Mouse (Mus musculus): ENCODE measurements around the gene Rbm47. TPM values are rescaled to one million over a fixed set of nuclear protein-coding genes. Genes with fewer than 3 reads are reported as not detected.

The Rbm47 gene
- polyA plus RNA-seq, 1 experiment from 2014 or later: 5.1 TPM

DNA sequence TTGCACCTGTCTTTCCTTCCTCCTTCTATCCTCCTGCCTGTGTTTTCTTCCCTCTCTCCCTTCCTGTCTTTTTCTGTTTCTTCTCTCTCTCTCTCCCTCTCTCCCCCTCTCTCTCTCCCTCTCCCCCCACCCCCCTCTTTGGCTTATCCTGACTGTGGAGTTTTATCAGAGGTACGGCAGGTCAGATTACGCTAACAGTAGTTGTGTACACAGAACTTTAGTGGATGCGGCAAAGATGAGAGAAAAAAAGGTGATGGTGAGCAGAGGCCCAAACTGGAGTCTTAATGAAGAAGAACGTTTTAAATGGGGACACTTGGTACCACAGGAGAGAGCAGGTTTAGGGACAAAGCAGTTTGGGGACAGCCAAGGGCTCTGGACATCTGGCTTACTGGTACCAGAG is 83.3 kb downstream of the Rbm47 start:
- H3K27me3 ChIP-seq: no peaks in the 10 kb centered on the region
- H3K9ac ChIP-seq (replicated peaks): no peak overlapping the region
- no peaks in the 10 kb centered on the region for H3K4me1 ChIP-seq
- no peak overlapping the region for H3K4me3 ChIP-seq
- H3K4me2 ChIP-seq (replicated peaks): no peak overlapping the region
- WGBS: 82% methylated on average over 4 of the region's 4 CpGs
- H3K36me3 ChIP-seq: no peaks in the 10 kb centered on the region
- no peak overlapping the region for H3K27ac ChIP-seq (replicated peaks)
- no peak for ATAC-seq (replicated peaks)
- no peaks in the 10 kb centered on the region for H3K9me3 ChIP-seq

DNA sequence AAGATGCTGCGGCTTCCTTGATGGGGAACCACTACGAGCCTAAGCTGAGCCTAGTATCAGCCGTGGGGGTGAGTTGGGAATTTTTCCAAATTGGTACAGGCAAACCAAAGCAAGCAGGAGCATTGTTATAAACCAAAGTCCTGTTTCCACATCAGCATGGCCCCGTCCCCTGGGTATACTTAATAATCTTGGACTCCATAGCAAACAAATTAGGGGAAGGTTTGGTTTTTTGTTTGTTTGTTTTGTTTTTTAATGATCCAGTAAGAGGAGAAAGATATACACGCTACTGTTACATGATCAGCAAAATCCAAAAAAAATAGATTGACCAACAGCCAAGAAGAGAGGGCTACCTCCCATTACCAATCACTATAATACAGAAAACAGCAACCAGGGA is 84.0 kb downstream of the Rbm47 start:
- Histone ChIP-seq H3K9me3 (no peaks in the 10 kb centered on the region), H3K4me3 (no peak overlapping the region), H3K27ac (replicated peaks) (no peak overlapping the region), H3K36me3 (no peaks in the 10 kb centered on the region), H3K4me1 (no peaks in the 10 kb centered on the region), H3K4me2 (replicated peaks) (no peak overlapping the region), H3K9ac (replicated peaks) (no peak overlapping the region), H3K27me3 (no peaks in the 10 kb centered on the region)
- ATAC-seq (replicated peaks): no peak
- 79% methylated on average over 5 of the region's 5 CpGs for WGBS

DNA sequence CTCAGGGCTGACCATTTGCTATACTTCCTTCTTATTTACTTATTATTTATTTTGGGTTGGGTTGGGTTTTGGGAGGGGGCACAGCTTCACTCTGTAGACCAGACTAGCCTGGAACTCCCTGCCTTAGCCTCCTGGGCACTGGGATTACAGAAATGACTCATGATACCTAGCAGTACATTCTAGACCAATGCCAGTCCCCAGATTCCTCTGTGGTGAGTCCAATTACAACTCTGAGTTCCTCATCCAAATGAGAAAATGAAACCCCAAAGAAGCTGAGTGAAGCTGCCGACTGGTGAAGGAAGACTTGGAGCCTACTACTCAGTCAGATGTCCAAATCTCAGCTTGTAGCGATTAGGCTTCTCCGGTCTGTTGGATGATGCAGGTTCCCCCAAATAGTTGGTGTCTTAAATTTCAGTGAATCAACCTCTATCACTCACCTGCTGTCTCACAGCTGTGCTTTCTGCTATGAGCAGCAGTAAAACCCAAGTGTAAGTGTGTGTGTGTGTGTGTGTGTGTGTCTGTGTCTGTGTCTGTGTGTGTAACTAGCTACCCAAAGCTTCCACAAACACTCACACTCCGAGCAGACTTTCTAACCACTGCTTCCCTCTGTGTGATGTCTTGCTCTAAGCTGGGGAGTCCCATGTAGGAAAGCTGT is 84.5 kb downstream of the Rbm47 start:
- Histone ChIP-seq H3K4me1 (no peaks in the 10 kb centered on the region), H3K4me2 (replicated peaks) (no peak overlapping the region), H3K36me3 (no peaks in the 10 kb centered on the region), H3K27ac (replicated peaks) (no peak overlapping the region), H3K27me3 (no peaks in the 10 kb centered on the region), H3K9ac (replicated peaks) (no peak overlapping the region), H3K4me3 (no peak overlapping the region), H3K9me3 (no peaks in the 10 kb centered on the region)
- no peak for ATAC-seq (replicated peaks)
- 92% methylated on average over 4 of the region's 4 CpGs for WGBS

DNA sequence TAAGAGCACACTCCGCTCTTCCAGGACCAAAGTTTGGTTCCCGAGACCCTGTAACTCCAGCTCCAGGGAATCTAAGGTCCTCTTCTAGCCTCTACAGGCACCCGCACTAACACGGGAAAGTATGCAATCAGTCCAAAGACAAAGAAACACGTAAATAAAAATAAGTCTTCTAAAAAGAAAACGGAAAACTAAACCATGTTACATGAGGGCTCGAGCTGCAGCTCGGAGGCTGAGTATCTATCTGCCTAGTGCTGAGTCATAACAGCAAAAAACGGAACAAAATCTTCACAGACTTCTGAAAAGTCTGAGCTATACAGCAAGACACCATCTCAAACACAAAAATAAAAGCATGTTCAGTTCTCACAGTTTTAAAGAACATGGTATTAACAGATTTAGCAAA is 86.0 kb downstream of the Rbm47 start:
- Histone ChIP-seq H3K9ac (replicated peaks) (no peak overlapping the region), H3K27me3 (no peaks in the 10 kb centered on the region), H3K4me1 (no peaks in the 10 kb centered on the region), H3K27ac (replicated peaks) (no peak overlapping the region), H3K4me3 (no peak overlapping the region), H3K4me2 (replicated peaks) (no peak overlapping the region), H3K9me3 (no peaks in the 10 kb centered on the region), H3K36me3 (no peaks in the 10 kb centered on the region)
- no peak for ATAC-seq (replicated peaks)
- 90% methylated on average over 9 of the region's 9 CpGs for WGBS

DNA sequence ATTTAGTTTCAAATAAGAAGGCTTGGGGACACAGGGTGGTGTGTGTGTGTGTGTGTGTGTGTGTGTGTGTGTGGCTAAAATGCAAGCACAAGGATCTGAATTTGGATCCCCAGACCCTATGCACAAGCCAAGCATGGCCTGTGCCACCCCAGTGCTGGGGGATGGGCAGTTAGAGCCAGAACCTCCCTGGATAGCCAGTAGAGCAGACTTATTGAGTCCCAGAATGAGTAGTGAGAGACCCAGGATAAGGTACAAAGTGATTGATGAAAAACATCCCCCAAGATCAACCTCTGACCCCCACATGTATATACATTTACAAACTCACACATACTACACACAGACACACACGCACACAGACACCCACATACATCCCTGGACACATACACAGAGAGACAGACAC is 86.6 kb downstream of the Rbm47 start:
- no peak overlapping the region for H3K4me2 ChIP-seq (replicated peaks)
- WGBS: 100% methylated on average over 1 of the region's 1 CpGs
- H3K27ac ChIP-seq (replicated peaks): no peak overlapping the region
- H3K4me1 ChIP-seq: no peaks in the 10 kb centered on the region
- no peaks in the 10 kb centered on the region for H3K27me3 ChIP-seq
- H3K9me3 ChIP-seq: no peaks in the 10 kb centered on the region
- no peaks in the 10 kb centered on the region for H3K36me3 ChIP-seq
- no peak overlapping the region for H3K9ac ChIP-seq (replicated peaks)
- no peak overlapping the region for H3K4me3 ChIP-seq
- ATAC-seq (replicated peaks): no peak

DNA sequence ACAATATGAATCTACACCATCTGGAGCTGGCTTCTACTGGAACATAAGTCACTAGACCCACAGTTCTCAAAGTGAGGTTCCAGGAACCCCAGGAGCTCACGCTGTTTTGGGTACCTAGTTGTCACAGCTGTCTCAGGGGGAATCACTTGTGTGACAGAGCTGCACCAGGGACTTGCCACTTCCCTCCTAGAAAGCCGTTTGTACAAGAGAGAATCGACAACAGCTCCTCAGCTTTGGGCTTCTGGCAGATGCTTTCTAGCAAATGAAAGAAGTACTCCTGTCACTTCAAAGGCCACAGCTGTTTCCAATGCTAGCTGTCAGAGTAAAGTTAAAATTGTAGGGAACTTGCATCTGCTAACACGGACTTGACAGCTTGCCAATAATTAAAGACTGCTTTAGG is 87.4 kb downstream of the Rbm47 start:
- 57% methylated on average over 4 of the region's 4 CpGs for WGBS
- no peaks in the 10 kb centered on the region for H3K4me1 ChIP-seq
- no peak for ATAC-seq (replicated peaks)
- H3K27me3 ChIP-seq: no peaks in the 10 kb centered on the region
- H3K27ac ChIP-seq (replicated peaks): no peak overlapping the region
- H3K4me3 ChIP-seq: no peak overlapping the region
- H3K9me3 ChIP-seq: no peaks in the 10 kb centered on the region
- H3K36me3 ChIP-seq: no peaks in the 10 kb centered on the region
- no peak overlapping the region for H3K9ac ChIP-seq (replicated peaks)
- no peak overlapping the region for H3K4me2 ChIP-seq (replicated peaks)

DNA sequence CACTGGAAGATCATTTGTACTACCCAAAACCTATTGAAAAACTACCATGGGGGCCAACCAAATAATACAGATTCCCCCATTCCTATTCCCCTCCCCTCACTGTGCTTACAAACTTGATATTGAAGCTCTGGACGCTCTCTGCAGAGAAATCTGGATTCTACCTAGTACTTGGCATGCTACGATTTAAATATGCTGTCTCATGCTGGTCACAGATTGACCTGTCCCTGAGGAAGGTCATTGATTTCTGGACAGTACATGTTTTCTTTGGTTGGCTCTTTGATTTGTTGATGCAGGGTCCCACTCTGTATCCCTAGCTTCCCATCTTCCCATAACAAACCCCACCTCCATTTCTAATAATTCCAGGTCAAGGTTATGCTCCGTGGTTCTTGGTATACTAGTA is 88.4 kb downstream of the Rbm47 start:
- H3K4me1 ChIP-seq: no peaks in the 10 kb centered on the region
- WGBS: 93% methylated on average over 3 of the region's 3 CpGs
- H3K9me3 ChIP-seq: no peaks in the 10 kb centered on the region
- no peak overlapping the region for H3K4me3 ChIP-seq
- no peak for ATAC-seq (replicated peaks)
- no peaks in the 10 kb centered on the region for H3K36me3 ChIP-seq
- no peaks in the 10 kb centered on the region for H3K27me3 ChIP-seq
- no peak overlapping the region for H3K27ac ChIP-seq (replicated peaks)
- H3K9ac ChIP-seq (replicated peaks): no peak overlapping the region
- no peak overlapping the region for H3K4me2 ChIP-seq (replicated peaks)

DNA sequence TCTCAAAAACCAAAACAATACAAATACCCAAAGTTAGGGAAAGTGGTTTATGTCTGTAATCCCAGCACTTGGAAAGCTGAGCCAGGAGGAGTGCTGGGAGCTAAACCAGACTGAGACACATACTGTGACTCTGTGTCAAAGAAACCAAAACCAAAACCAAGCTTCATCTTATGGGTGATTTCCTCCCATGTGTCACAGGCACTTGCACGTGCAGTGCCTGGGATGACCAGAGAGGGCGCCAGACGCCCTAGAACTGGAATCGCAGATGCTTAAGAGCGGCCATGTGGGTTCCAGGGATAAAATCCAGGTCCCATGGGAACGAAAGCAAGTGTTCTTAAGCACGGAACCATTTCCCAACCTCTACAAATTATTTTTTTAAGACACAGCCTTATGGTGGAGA is 89.6 kb downstream of the Rbm47 start:
- 33% methylated on average over 7 of the region's 7 CpGs for WGBS
- no peaks in the 10 kb centered on the region for H3K27me3 ChIP-seq
- no peaks in the 10 kb centered on the region for H3K36me3 ChIP-seq

DNA sequence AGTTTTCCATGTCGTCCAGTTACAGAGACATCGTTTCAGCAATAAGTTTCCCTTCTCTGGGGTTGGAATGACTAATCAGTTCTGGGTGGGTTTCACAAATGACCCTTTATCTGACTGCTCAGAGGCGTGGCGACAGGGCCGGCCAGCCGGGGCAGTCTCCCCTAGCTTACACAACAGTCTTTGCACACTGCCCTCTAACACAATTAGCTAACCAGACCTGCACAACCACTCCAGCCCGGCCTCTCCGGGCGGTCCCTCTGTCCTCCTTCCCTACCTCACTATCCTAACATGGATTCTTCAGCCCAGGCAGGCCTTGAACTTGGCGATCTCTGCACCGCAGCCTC is 90.7 kb downstream of the Rbm47 start:
- no peak overlapping the region for H3K27ac ChIP-seq (replicated peaks)
- no peak overlapping the region for H3K9ac ChIP-seq (replicated peaks)
- no peaks in the 10 kb centered on the region for H3K36me3 ChIP-seq
- H3K4me1 ChIP-seq: no peaks in the 10 kb centered on the region
- no peaks in the 10 kb centered on the region for H3K27me3 ChIP-seq
- H3K9me3 ChIP-seq: no peaks in the 10 kb centered on the region
- no peak overlapping the region for H3K4me3 ChIP-seq
- no peak for ATAC-seq (replicated peaks)
- 72% methylated on average over 11 of the region's 11 CpGs for WGBS
- H3K4me2 ChIP-seq (replicated peaks): no peak overlapping the region

More for the DNA sequence above, 89.6 kb downstream of the Rbm47 start:
- Histone ChIP-seq H3K4me3 (no peak overlapping the region), H3K27ac (replicated peaks) (no peak overlapping the region), H3K9ac (replicated peaks) (no peak overlapping the region), H3K4me1 (no peaks in the 10 kb centered on the region), H3K9me3 (no peaks in the 10 kb centered on the region), H3K4me2 (replicated peaks) (no peak overlapping the region)
- no peak for ATAC-seq (replicated peaks)

DNA sequence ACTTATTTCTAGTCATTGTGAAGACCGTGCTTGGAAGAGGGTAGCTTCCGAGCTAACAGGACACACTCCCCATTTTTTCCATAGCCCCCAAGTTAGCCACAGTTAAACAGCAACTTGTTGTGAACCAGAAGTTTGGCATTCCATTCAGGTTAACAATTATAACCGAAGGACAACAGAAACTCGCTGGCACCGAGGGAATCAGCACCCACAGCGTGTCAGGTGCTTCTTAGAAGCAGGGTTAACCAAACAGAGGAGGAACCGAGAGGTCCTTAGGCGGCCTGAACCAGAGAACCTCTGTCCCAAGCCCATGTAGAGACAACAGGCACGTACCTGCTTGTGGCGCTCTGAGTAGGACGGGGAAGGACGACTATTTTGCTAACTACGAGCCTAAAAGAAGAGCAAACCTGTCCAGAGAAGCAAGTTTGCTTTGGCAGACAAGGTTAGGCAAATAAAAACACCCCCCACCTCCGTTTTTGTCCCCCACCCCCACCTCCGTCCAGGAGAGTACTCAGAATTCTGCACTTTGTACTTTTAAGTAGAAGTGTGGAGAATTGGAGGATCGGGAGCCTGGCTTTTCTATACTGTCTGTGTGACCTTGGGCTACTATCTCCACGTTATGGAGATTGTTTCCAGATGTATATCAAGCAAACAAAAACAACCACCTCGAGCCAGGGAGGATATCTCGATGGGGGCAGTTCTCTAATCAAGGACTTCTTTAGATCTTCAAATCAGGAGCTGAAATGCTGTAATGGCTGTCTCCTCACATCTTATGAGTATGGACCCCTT is 91.3 kb downstream of the Rbm47 start:
- no peaks in the 10 kb centered on the region for H3K27me3 ChIP-seq
- H3K4me2 ChIP-seq (replicated peaks): no peak overlapping the region
- ATAC-seq (replicated peaks): no peak
- no peaks in the 10 kb centered on the region for H3K4me1 ChIP-seq
- no peaks in the 10 kb centered on the region for H3K9me3 ChIP-seq
- 83% methylated on average over 19 of the region's 19 CpGs for WGBS
- no peaks in the 10 kb centered on the region for H3K36me3 ChIP-seq
- no peak overlapping the region for H3K4me3 ChIP-seq
- no peak overlapping the region for H3K9ac ChIP-seq (replicated peaks)
- H3K27ac ChIP-seq (replicated peaks): no peak overlapping the region

DNA sequence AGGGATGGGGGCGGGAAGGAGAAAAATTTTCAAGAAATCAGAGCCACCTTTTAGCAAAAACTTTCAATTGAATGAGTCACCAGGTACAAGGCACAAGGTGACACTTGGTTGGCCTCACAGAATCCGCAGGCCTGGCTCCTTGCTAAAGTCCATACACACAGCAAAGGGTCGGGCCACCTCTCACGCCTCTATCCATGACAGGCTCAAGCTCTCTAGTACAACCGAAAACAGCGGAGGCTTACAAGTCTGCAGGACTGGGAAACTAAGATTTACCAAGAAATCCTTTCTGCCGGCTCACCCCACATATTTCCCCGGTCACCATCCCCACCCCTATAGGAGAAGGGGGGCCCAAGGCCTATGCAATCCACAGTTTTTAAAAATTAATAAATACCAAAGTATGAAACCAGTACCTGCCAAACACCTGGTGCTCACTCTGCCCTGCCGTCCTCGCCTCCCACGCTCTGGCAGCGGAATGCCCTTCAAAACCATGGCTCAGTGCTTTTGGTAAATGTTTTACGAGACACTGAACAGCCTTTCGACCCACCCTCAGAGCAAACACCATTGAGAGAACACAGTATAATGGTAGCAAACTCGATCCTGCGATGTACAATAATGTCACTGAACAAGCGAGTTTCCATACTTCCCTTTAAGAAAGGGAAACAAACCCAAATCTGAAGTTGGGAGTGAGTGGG is 92.2 kb downstream of the Rbm47 start:
- no peak overlapping the region for H3K4me3 ChIP-seq
- H3K36me3 ChIP-seq: no peaks in the 10 kb centered on the region
- no peak overlapping the region for H3K4me2 ChIP-seq (replicated peaks)
- H3K4me1 ChIP-seq: no peaks in the 10 kb centered on the region
- no peaks in the 10 kb centered on the region for H3K9me3 ChIP-seq
- no peak for ATAC-seq (replicated peaks)
- H3K27ac ChIP-seq (replicated peaks): no peak overlapping the region
- 87% methylated on average over 17 of the region's 17 CpGs for WGBS
- H3K9ac ChIP-seq (replicated peaks): no peak overlapping the region
- no peaks in the 10 kb centered on the region for H3K27me3 ChIP-seq

DNA sequence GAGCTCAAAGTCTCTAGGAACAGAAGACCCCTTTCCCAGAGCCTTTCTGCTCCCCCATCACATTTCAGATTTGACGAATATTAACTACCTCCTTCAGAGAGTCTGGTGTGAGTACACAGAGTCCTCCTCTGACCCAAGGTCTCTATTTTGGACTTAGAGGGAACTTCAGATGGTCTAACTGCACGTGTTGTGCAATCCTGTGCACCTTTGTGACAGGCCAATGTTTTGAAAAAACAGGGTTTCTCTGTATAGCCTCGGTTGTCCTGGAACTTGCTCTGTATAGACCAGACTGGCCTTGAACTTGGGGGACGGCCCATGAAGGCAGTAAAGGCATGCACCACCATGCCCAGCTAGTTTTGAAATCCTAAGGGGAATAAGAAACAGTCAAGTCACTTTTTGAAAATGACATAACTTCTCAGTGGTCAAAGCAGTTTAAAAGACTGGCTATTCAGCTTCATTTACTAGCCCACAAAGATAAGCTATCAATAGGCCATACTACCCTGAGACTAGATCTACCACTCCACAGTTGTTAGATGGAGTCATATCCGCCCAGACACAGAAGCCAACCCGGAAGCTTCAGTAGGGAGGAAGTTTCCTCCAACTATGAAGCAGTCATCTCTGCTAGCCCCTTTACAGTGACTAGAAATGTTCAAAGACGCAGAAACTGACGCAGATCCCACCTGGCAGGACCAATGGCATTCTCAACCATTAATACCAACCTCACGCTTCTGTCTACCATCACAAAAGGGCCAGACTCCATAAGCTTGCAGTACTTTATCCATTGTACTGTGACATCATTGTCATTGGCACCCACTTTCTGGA is 93.3 kb downstream of the Rbm47 start:
- Histone ChIP-seq H3K36me3 (no peaks in the 10 kb centered on the region), H3K9me3 (no peaks in the 10 kb centered on the region), H3K27ac (replicated peaks) (no peak overlapping the region), H3K4me3 (no peak overlapping the region), H3K4me1 (no peaks in the 10 kb centered on the region), H3K9ac (replicated peaks) (no peak overlapping the region), H3K4me2 (replicated peaks) (no peak overlapping the region), H3K27me3 (no peaks in the 10 kb centered on the region)
- 90% methylated on average over 9 of the region's 9 CpGs for WGBS
- no peak for ATAC-seq (replicated peaks)
